Mouse (Mus musculus) ZHBTc4 (cell line): Measurements from ENCODE around the gene Tnfrsf13c.
"Not testable (repeated sequence)": the region's sequence is repeated elsewhere in the genome, so short reads cannot be mapped to it uniquely, and the experiment has no call there.

Experiments used
- DNase-seq: peaks from one replicate; pipeline ENCODE4 v3.0.0-alpha.2; 2011; ENCODE audit warnings: low read depth, low spot score

The Tnfrsf13c gene

GRCm38 (mm10) chr15:82223657-82224601, at the start of gene Tnfrsf13c:
Tnfrsf13c (minus strand) TSS chr15:82224369.
- DNase-seq: no peak

- no peak for DNase-seq
Measured at GRCm38 (mm10) chr15:82272295-82272694, 48.1 kb upstream of the Tnfrsf13c start.

GRCm38 (mm10) chr15:82271201-82271600, 47.0 kb upstream of the Tnfrsf13c start:
- DNase-seq: peak; percentile 92

- DNase-seq: no peak
Measured at GRCm38 (mm10) chr15:82268783-82269182, 44.6 kb upstream of the Tnfrsf13c start.

- peak; percentile 61 for DNase-seq
Measured at GRCm38 (mm10) chr15:82268185-82268584, 44.0 kb upstream of the Tnfrsf13c start.

- DNase-seq: peak; percentile 84
Measured at GRCm38 (mm10) chr15:82266356-82266755, 42.2 kb upstream of the Tnfrsf13c start.

GRCm38 (mm10) chr15:82259510-82259909, 35.3 kb upstream of the Tnfrsf13c start:
- DNase-seq: peak; percentile 95

GRCm38 (mm10) chr15:82255944-82256383, 31.8 kb upstream of the Tnfrsf13c start:
- no peak for DNase-seq

- DNase-seq: peak; percentile 59
Measured at GRCm38 (mm10) chr15:82255248-82255647, 31.1 kb upstream of the Tnfrsf13c start.

- DNase-seq: no peak
Measured at GRCm38 (mm10) chr15:82252097-82252496, 27.9 kb upstream of the Tnfrsf13c start, which contains the start of gene 1500009C09Rik. 1500009C09Rik (plus strand) TSS chr15:82252397.

GRCm38 (mm10) chr15:82251579-82251978, 27.4 kb upstream of the Tnfrsf13c start:
- DNase-seq: no peak

GRCm38 (mm10) chr15:82247131-82247776, 23.1 kb upstream of the Tnfrsf13c start:
- peak; percentile 72 for DNase-seq

- not testable (repeated sequence) for DNase-seq
Measured at GRCm38 (mm10) chr15:82244805-82245161, 20.6 kb upstream of the Tnfrsf13c start.

- DNase-seq: peak; percentile 96
Measured at GRCm38 (mm10) chr15:82244115-82244804, 20.1 kb upstream of the Tnfrsf13c start, which contains the start of gene Cenpm. Cenpm (minus strand) TSS chr15:82244748.

- no peak for DNase-seq
Measured at GRCm38 (mm10) chr15:82243742-82244114, 19.6 kb upstream of the Tnfrsf13c start.

GRCm38 (mm10) chr15:82243311-82243710, 19.1 kb upstream of the Tnfrsf13c start:
- DNase-seq: no peak

GRCm38 (mm10) chr15:82236565-82236964, 12.4 kb upstream of the Tnfrsf13c start:
- peak; percentile 88 for DNase-seq

- peak; percentile 58 for DNase-seq
Measured at GRCm38 (mm10) chr15:82235661-82236060, 11.5 kb upstream of the Tnfrsf13c start.

- DNase-seq: no peak
Measured at GRCm38 (mm10) chr15:82232651-82233050, 8.5 kb upstream of the Tnfrsf13c start.

GRCm38 (mm10) chr15:82231591-82232378, 7.6 kb upstream of the Tnfrsf13c start:
- DNase-seq: no peak

GRCm38 (mm10) chr15:82231100-82231499, 6.9 kb upstream of the Tnfrsf13c start:
- no peak for DNase-seq
